ENCODE assay signal across 9 mouse cellular contexts in genomic region chr13:68997386-68997785, GRCm38 (mm10). TPM values are rescaled to one million over a fixed set of nuclear protein-coding genes. Genes with fewer than 3 reads are reported as not detected.
DNase-seq lines count a peak whose midpoint lies in the region; ATAC-seq lines count a peak whose summit lies in the region.
"Had no signal": no experiment of that assay in that cellular context is flagged by ENCODE, and none has a peak within 500 bp of the region (broad histone marks: within the 10 kb centered on the region; RNA-seq: fewer than 3 reads in every experiment).

No protein-coding gene starts in this region.

- no peak overlapping the region for H3K27ac ChIP-seq in kidney, embryonic 15.5 days
- no peak overlapping the region for H3K27ac ChIP-seq in embryonic facial prominence, embryonic 15.5 days (replicated peaks)
- no peak overlapping the region for H3K27ac ChIP-seq in intestine, embryonic 14.5 days (ENCODE audit: low read depth)
- no peak overlapping the region for H3K27ac ChIP-seq in neural tube, embryonic 13.5 days (replicated peaks)

- H3K4me1 ChIP-seq in kidney, embryonic 15.5 days: peaks cover 25% of the 10 kb centered on the region
- H3K4me1 ChIP-seq in embryonic facial prominence, embryonic 15.5 days: peaks cover 21% of the 10 kb centered on the region
- peaks cover 13% of the 10 kb centered on the region for H3K4me1 ChIP-seq in intestine, embryonic 14.5 days (replicated peaks; ENCODE audit: control insufficient read depth, insufficient read depth, low read length)
- peaks cover 44% of the 10 kb centered on the region for H3K4me1 ChIP-seq in neural tube, embryonic 13.5 days (replicated peaks)

- H3K9ac ChIP-seq in kidney, embryonic 15.5 days: no peak overlapping the region
- H3K9ac ChIP-seq in embryonic facial prominence, embryonic 15.5 days: no peak overlapping the region
- H3K9ac ChIP-seq in intestine, embryonic 14.5 days (ENCODE audit: low read length): no peak overlapping the region
- H3K9ac ChIP-seq in neural tube, embryonic 13.5 days: peak overlapping the region; percentile 83; the same call in 1 of the 2 replicates

- ATAC-seq in kidney, embryonic 15.5 days (replicated peaks; ENCODE audit: low FRiP score): no peak
- no peak for ATAC-seq in embryonic facial prominence, embryonic 15.5 days (ENCODE audit: insufficient number of reproducible peaks, low FRiP score, low TSS enrichment, low read depth)
- no peak for ATAC-seq in intestine, embryonic 14.5 days (replicated peaks; ENCODE audit: low FRiP score, low TSS enrichment, low read depth)
- no peak for ATAC-seq in neural tube, embryonic 13.5 days (ENCODE audit: low read depth)

- WGBS in kidney, embryonic 15.5 days: 10% methylated on average over 10 of the region's 10 CpGs
- WGBS in embryonic facial prominence, embryonic 15.5 days: 26% methylated on average over 10 of the region's 10 CpGs
- WGBS in intestine, embryonic 14.5 days: 19% methylated on average over 10 of the region's 10 CpGs
- WGBS in neural tube, embryonic 13.5 days: 22% methylated on average over 10 of the region's 10 CpGs

- DNase-seq in kidney, adult 9 months: no peak
- DNase-seq in intestine, embryonic 14.5 days (ENCODE audit: low spot score): no peak
- DNase-seq in retina, postnatal 1 day: no peak
- no peak for DNase-seq in urinary bladder, postnatal 36 days (ENCODE audit: low spot score in 2 of 2)
- no peak for DNase-seq in lung, postnatal 36 days
- DNase-seq: heart, postnatal 4 days had no signal

- peak overlapping the region; percentile 89 for H3K4me2 ChIP-seq in kidney, embryonic 15.5 days
- H3K4me2 ChIP-seq in embryonic facial prominence, embryonic 15.5 days (replicated peaks): peak overlapping the region; percentile 91
- H3K4me2 ChIP-seq in intestine, embryonic 14.5 days (ENCODE audit: low read length): peak overlapping the region; percentile 85
- peak overlapping the region; percentile 94 for H3K4me2 ChIP-seq in neural tube, embryonic 13.5 days

- H3K4me3 ChIP-seq in kidney, embryonic 15.5 days (replicated peaks): peak overlapping the region; percentile 73
- peak overlapping the region; percentile 64 for H3K4me3 ChIP-seq in embryonic facial prominence, embryonic 15.5 days (replicated peaks)
- H3K4me3 ChIP-seq in intestine, embryonic 14.5 days (ENCODE audit: low read depth, low read length): peak overlapping the region; percentile 57
- H3K4me3 ChIP-seq in neural tube, embryonic 13.5 days: peak overlapping the region; percentile 69

- no peaks in the 10 kb centered on the region for H3K9me3 ChIP-seq in kidney, embryonic 15.5 days (replicated peaks)
- H3K9me3 ChIP-seq in embryonic facial prominence, embryonic 15.5 days (replicated peaks): no peaks in the 10 kb centered on the region
- H3K9me3 ChIP-seq in intestine, embryonic 14.5 days (ENCODE audit: control insufficient read depth, low read length): no peaks in the 10 kb centered on the region
- H3K9me3 ChIP-seq in neural tube, embryonic 13.5 days: no peaks in the 10 kb centered on the region

- no peaks in the 10 kb centered on the region for H3K36me3 ChIP-seq in kidney, embryonic 15.5 days
- no peaks in the 10 kb centered on the region for H3K36me3 ChIP-seq in embryonic facial prominence, embryonic 15.5 days
- no peaks in the 10 kb centered on the region for H3K36me3 ChIP-seq in intestine, embryonic 14.5 days (ENCODE audit: control insufficient read depth, insufficient read depth, low read length)
- H3K36me3 ChIP-seq in neural tube, embryonic 13.5 days: no peaks in the 10 kb centered on the region

- H3K27me3 ChIP-seq in kidney, embryonic 15.5 days: peaks cover 23% of the 10 kb centered on the region
- H3K27me3 ChIP-seq in embryonic facial prominence, embryonic 15.5 days: peaks cover 13% of the 10 kb centered on the region; the same call in 1 of the 2 replicates
- peaks cover 12% of the 10 kb centered on the region for H3K27me3 ChIP-seq in intestine, embryonic 14.5 days (replicated peaks; ENCODE audit: control insufficient read depth, insufficient read depth, low read length)
- H3K27me3 ChIP-seq in neural tube, embryonic 13.5 days: peaks cover 16% of the 10 kb centered on the region; the same call in 1 of the 2 replicates

RNA-seq across cellular contexts. Expression of gene Adcy2, which starts 2.0 kb away (rescaled TPM):
- 5.5 and 6.5 TPM in 2 replicates for polyA plus RNA-seq in kidney, embryonic 15.5 days (2015; fragmentation: Nextera tagmentation; extraction: Ambion mirVana)
- 8.0 and 8.5 TPM in 2 replicates for polyA plus RNA-seq in embryonic facial prominence, embryonic 15.5 days (2015; fragmentation: Nextera tagmentation; extraction: Ambion mirVana)
- 4.4 and 5.5 TPM in 2 replicates for polyA plus RNA-seq in intestine, embryonic 14.5 days (2014; fragmentation: Nextera tagmentation; extraction: Ambion mirVana)
- polyA plus RNA-seq in neural tube, embryonic 13.5 days (2015; fragmentation: Nextera tagmentation; extraction: Ambion mirVana): 14.1 and 15.2 TPM in 2 replicates
